Mouse (Mus musculus) central nervous system, embryonic 11.5 days (tissue): Measurements from ENCODE around the gene Olfr1272. TPM values are rescaled to one million over a fixed set of nuclear protein-coding genes. Genes with fewer than 3 reads are reported as not detected.

Experiments
- polyA plus RNA-seq: library from polyadenylated mRNA; depleted of rRNA; stranded (reverse); fragments of >200 nt; gene quantifications from 2 replicates; pipeline ENCODE4 v1.2.3, GENCODE M21; 2012; rRNA removed

The Olfr1272 gene
- polyA plus RNA-seq, result not detected in 2 replicates

GRCm38 (mm10) chr2:90292741-90293140 is at the start of gene Olfr1272:
Olfr1272 (minus strand) TSS chr2:90292841.

GRCm38 (mm10) chr2:90321900-90322299 is 29.3 kb upstream of the Olfr1272 start, which contains the start of gene Gm13769:
Gm13769 (plus strand) TSS chr2:90322200.

GRCm38 (mm10) chr2:90270932-90271331 is 21.7 kb downstream of the Olfr1272 start, which contains the start of gene Olfr1271:
Olfr1271 (minus strand) TSS chr2:90271032.

GRCm38 (mm10) chr2:90257492-90257891 is 35.1 kb downstream of the Olfr1272 start, which contains the start of gene Olfr142:
Olfr142 (minus strand) TSS chr2:90257592.

Other genes starting within 250 kb of the Olfr1272 start
- not detected in 2 replicates for gene Olfr140, start 229.2 kb downstream of the Olfr1272 start, polyA plus RNA-seq
- not detected in 2 replicates for gene Olfr1269, start 171.4 kb downstream of the Olfr1272 start, polyA plus RNA-seq
- 0.05 TPM in 1 of 2 replicates, not detected in the other for gene Olfr32, start 150.5 kb downstream of the Olfr1272 start, polyA plus RNA-seq
- not detected in 2 replicates for gene Olfr1270, start 139.8 kb downstream of the Olfr1272 start, polyA plus RNA-seq
- gene Olfr1506, start 68.3 kb downstream of the Olfr1272 start, polyA plus RNA-seq, result not detected in 2 replicates
- not detected in 2 replicates for gene Olfr142, start 35.2 kb downstream of the Olfr1272 start, polyA plus RNA-seq
- gene Olfr1271, start 21.8 kb downstream of the Olfr1272 start, polyA plus RNA-seq, result not detected in 2 replicates
- not detected in 2 replicates for gene Gm13769, start 29.4 kb upstream of the Olfr1272 start, polyA plus RNA-seq
- not detected in 2 replicates for gene Olfr1274-ps, start 105.8 kb upstream of the Olfr1272 start, polyA plus RNA-seq